Mouse (Mus musculus): ENCODE measurements around the gene Adh7.

The Adh7 gene

DNA sequence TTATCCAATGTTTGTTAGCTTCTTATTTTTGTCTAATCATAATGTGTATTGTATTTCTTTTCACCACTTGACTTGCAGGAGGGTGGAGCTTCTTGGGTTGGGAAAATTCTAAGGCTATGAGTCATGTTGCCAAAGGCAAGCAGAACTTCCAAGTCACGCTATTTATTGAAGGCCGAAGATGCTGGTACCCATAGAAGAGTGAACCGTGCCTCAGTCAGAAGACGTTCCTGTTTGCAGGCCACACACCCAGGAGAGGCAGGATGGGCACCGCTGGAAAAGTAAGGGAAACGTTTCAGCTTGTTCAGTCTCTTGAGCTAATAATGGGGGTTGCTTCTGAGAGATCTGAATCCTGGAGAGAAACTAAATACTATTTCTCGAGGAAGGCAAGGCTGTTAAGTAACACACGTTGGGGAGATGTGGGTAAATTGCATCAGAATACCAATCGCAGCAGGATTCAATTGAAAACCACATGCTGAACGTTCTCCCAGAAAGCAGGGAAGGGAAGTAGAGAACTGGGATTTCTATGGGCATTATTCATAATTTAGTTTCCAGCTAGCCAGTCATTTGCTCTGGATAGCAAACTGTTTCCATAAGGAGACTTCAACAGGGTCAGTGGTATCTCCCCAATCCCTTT, at the start of gene Adh7:
TSS of gene Adh7 (plus strand) at position 130 of the 634 bp plus-strand sequence.
- no peak for DNase-seq (ENCODE audit: low read depth in 1 of 2, low spot score in 2 of 2)

DNA sequence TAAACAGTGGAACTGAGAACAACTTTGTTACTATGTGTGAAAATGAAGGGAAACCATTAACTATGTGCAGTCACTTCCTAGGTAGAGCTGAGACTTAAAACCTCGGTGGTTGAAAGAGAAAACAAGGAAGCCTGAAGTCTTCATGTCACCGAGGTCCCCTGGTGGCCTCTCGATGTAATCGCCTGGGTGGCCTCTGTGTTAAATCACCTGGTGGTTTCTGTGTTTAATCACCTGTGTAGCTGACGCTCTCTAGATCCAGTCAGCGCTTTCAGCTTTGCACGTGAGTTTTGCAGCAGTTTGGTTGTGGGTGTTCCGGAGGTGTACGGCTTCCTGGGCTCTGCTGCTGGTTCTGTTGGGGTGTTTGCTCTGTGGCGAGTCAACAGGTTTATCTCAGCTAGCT, 44.3 kb upstream of the Adh7 start:
- no peak for DNase-seq (ENCODE audit: low read depth in 1 of 2, low spot score in 2 of 2)

DNA sequence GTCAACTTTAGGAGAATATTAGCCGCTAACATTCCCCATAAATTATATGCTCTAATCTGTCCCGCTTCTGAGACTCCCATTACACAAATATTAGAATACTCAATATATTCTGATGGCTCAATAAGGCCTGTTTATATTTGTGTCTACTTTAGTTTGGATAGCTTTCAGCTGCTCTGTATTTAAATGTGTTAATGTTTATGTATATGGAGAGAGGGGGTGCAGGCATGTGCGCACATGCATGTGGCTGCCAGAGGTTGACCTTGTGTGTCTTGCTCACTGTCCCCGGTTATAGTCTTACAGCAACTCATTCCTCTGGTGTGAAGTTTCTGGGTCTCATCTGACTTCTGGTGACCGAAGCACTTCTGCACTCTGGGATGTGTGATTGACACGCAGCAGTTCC, 42.0 kb upstream of the Adh7 start:
- no peak for DNase-seq (ENCODE audit: low read depth in 1 of 2, low spot score in 2 of 2)

GRCm38 (mm10) chr3:138182019-138182418, 35.5 kb upstream of the Adh7 start:
- no peak for DNase-seq (ENCODE audit: low read depth in 1 of 2, low spot score in 2 of 2)

GRCm38 (mm10) chr3:138183371-138183770, 34.2 kb upstream of the Adh7 start:
- DNase-seq (ENCODE audit: low read depth in 1 of 2, low spot score in 2 of 2) = no peak

DNA sequence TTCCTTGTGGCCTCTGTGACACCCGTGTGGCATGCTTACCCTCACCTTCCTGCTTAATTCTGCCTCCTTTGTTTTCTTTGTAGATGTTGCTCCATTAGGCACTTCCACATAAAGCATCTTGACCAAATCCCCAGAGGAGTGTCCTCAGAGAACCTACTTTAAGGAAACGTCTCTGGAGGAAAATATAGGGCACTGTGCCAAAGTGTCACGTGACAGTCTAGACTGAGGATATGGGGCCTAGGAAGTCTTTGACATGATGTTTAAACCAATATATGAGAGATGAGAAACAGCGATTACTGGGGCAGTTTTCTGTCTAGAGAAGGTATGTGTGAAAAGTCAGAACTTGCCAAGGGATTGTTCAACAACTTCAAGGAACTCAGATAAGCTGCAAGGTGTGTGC, 32.3 kb upstream of the Adh7 start:
- DNase-seq (ENCODE audit: low read depth in 1 of 2, low spot score in 2 of 2) = no peak

DNA sequence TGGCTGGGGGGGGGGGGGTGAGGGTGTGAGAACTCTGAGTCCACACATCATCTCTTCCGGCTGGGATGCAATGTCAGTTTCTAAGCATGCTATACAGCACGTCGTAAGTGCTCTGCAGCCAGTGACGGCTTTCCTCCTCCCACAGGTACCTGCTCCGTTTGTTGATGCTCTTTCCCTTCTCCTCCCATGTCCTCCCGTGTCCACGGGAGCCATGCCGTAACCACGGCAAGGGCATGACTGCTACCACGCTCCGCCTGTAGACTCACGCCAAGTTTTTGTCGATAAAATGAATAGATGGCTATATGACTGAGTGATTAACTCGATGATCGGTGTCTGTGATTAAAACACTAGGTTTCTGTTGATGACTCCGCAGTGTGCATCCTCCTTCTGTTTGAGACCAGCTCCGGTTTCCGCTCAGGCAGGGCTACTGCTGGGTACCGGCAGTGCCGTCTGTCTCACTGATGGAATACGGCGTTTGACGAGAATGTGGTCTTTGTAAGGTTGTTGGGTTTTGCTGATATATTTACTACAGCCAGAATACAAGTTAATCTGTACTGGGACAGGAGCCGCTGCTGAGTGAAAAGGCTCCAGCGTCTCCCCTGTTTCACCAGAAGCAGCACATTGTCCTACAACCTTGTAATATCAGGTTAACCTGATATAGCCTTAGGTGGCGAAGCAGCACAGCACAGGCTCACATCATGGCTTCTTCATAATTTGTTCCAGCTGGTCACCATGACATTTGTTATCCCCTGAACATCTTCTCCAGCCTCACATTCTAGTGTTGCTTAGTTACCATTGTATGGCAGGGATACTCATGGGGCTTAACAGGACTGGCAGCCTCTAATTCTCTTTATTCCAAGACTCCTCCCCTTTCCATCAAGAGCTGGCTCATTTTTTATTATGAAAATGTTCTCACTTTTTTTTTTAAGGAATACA, 31.3 kb upstream of the Adh7 start:
- no peak for DNase-seq (ENCODE audit: low read depth in 1 of 2, low spot score in 2 of 2)

DNA sequence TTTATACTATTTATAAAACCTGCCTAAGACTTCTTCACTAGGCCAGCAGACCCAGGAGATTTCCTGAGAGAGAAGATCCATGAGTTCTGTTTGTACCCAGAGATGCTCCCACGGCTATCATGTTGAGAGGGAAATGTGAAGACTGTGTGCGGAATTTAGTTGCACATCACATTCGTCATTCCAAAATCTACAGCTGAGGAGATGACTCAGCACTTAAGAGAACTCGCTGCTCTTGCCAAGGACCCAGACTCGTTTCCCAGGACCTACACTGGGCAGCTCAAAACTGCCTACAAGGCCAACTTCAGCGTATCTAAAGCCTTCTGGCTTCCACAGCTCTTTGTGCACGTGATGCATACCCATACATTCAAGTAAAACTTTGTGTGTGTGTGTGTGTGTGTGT, 25.3 kb upstream of the Adh7 start:
- DNase-seq (ENCODE audit: low read depth in 1 of 2, low spot score in 2 of 2) = no peak

- no peak for DNase-seq (ENCODE audit: low read depth in 1 of 2, low spot score in 2 of 2)
Measured at GRCm38 (mm10) chr3:138193683-138194302, 23.8 kb upstream of the Adh7 start, which contains the start of gene 4930579F01Rik. Gene 4930579F01Rik (minus strand): TSS chr3:138193825.

DNA sequence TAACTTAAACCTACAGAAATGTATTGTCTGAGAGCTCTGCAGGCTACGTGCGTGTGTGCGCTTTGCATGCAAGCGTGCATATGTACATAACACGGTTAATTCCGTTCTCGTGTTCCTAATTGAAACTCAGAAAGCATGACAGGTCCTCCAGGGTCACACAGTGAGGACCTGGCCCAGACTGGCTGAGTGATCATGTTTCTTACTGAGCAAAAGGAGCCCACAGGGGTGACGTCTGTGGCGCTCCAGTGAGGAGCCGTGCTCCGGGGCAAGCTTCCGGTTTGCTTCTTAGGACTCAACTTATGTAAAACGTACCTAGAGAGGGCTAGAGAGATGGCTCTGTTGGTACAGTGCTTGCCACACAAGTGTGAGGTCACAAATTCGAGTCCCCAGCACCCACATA, 20.5 kb upstream of the Adh7 start:
- DNase-seq (ENCODE audit: low read depth in 1 of 2, low spot score in 2 of 2) = no peak

GRCm38 (mm10) chr3:138197556-138197955, 20.0 kb upstream of the Adh7 start:
- no peak for DNase-seq (ENCODE audit: low read depth in 1 of 2, low spot score in 2 of 2)

DNA sequence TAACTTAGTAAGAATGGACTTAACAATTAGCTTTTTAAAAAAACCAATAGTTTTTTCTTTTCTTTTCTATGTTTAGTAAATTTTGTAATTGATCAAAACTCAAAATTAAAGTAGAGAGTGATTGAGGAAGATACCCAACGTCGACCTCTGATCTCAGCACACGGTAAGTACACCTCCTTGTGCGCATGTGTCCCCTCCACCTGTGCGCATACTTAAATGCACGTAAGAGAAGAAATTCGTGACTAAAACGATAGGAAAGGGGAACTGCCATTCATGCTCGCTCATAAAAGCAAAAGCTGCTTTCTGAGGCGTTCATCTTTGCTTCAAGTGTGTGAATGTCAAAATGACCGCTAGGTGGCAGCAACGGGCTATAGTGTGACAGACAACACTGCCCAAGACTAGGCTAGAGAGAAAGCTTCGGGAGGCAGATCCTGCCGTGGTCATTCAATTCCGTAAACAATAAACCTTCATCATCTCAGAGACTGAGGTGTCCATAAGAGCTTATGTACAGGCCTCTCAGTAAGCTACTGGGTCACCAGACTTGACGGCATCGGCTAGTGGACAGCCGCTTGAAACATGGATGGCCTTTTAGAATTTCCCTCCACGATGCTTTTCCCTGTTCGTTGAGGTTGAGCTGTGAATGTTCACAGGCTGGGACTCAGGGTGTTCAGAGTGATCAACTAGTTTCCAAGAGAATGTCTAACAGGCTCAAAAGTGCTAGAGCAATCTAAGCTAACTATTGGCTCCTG, 19.4 kb upstream of the Adh7 start:
- DNase-seq (ENCODE audit: low read depth in 1 of 2, low spot score in 2 of 2) = peak; percentile 23 to 54

GRCm38 (mm10) chr3:138198722-138199068, 18.9 kb upstream of the Adh7 start:
- DNase-seq (ENCODE audit: low read depth in 1 of 2, low spot score in 2 of 2) = no peak

GRCm38 (mm10) chr3:138208821-138209220, 8.7 kb upstream of the Adh7 start:
- no peak for DNase-seq (ENCODE audit: low read depth in 1 of 2, low spot score in 2 of 2)

DNA sequence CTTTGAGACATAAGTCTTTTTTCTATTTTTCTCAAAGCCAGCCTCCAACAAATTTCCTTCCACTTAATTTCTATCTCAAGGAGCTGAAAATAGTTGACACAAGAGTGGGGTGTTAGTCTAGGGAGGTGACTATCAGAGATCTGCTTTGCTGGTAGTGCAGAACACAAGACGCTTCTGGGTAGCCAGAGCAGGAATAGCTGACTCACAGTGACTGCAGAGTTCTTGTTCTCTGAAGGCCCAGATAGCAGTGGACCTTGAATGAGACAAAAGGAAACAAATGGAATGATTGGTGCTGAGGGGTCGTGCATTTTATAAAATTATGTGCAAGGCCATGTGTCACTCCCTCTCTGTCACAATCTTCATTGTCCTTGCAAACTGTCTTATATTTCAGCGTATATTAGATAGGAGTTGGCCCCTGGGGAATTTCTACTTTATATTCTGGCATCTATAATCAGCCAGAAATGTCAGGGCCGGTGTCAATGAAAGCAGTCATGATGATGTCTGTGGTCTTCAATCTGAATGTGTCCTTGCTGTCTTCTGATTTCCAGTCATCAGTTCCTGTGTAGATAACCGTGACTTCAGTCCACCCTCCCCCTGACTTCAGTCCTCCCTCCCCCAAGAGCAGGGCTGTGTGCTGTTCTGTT, 7.0 kb upstream of the Adh7 start:
- no peak for DNase-seq (ENCODE audit: low read depth in 1 of 2, low spot score in 2 of 2)

DNA sequence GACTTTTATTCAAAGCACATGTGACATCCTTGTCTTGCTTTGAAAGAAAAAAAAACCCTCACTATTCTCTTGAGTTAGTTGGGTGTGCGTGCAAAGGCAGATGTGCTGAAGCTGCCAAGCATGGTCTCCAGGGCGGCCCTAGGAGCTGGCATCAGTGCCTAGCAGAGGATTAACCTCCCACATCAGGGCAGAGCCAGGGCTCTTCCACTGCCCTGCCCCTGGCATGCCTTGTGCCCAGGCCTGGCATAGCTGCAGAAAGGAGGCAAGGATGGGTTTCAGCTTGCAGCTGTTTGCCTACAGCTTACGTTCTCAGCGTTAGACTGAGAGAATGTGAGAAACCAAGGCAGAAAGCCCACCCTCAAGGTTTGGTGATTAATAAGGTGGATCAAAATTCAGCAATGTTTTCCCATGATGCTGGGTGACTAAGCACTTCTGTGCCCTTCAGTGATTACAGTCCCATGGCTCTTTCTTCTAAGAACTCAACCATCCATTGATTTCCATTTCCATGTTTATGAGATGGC, 5.1 kb upstream of the Adh7 start:
- no peak for DNase-seq (ENCODE audit: low read depth in 1 of 2, low spot score in 2 of 2)

DNA sequence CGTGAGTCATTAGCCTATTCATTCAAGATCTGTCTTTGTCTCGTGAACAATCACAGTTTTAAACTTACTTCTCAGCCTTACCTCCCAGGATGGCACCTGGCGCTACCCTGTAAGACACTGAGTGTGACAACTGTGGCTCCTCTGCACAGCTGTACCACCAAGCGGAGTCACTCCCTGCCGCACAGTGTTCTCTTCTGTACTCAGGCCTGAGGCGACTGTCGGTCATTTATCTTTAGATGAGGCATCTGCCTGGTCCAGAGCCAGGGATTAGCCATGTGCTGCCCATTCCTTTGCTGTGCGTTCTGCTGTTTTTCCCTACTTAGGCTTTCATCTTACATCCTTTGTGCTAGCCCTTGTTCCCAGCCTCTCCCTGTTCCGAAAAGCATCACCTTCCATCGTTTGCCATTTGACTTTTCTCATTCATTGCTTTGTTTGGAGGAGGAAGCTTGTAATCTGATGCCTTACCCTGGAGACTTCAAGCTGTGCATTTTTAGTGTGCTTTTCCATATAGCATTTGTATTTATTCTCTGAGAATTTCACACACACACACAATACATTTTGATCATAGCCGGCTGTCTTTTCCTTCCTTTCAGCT, 2.1 kb upstream of the Adh7 start:
- no peak for DNase-seq (ENCODE audit: low read depth in 1 of 2, low spot score in 2 of 2)

DNA sequence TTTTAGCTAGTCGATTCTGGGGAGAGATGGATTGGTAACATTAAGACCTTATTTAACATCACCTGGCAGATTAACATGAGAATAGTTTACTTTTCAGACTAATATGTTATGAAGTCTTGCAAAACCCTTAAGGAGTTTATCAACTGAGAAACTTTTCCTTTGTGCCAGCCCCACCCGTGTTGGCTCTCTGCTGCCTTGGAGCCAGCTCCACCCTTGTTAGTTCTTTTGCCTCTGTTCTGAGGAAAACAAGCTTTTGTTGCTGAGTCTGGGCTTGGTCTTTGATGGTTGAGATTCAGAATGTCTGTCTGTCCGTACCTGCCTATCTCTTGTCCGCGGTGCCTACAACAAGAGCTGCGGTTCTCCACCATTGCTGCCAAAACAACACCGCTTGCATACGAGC, 1.5 kb upstream of the Adh7 start:
- no peak for DNase-seq (ENCODE audit: low read depth in 1 of 2, low spot score in 2 of 2)

DNA sequence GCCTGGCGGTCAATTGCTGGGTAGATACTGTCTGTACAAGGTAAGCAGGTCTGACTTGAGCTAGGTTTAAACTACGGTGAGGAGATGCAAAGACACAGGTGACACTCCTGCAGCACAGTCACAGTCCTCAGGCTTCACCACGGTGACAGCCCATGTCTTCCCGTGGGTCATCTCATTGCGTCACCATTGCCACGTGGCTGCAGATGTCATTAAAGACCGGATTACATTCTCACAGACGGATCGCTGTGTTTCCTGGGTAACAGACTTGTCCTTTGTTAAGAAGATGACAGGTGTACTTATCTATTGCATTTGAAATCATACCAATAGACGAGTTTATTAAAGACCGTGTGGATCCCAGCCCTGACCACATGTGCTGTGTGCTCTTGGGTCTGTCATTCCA, 3.6 kb downstream of the Adh7 start:
- DNase-seq (ENCODE audit: low read depth in 1 of 2, low spot score in 2 of 2) = no peak

DNA sequence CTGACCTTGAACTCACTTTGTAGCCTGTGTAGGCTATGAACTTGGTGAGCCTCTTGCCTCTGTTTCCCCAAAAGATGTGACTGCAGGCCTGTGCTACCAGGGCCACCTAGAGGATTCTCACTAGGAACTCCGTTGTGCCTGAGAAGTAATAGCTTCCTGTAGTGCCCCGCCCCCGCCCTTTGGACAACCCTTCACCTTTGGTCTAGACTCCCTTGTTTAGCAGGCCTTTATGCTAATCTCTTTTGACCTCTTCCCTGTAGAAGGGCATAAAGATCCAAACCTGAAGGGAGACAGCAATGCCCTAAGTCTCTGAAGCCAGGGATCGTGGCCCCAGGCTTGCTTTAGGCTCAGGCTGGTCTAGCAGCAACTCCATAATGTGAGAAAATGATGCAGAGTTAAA, 5.0 kb downstream of the Adh7 start:
- DNase-seq (ENCODE audit: low read depth in 1 of 2, low spot score in 2 of 2) = no peak
